Mouse (Mus musculus) macrophage (primary cell): ENCODE results near the gene Tbc1d16. TPM values are rescaled to one million over a fixed set of nuclear protein-coding genes. Genes with fewer than 3 reads are reported as not detected.

ENCODE experiments used
- H3K27ac ChIP-seq: fragments of 350-480 bp; formaldehyde crosslinking; 2 replicates; pipeline ENCODE4 v1.9.0; 2021
- H3K36me3 ChIP-seq: fragments of 350-480 bp; formaldehyde crosslinking; 2 replicates; pipeline ENCODE4 v1.9.0; 2021; ENCODE audit errors: inconsistent target
- H3K4me3 ChIP-seq: fragments of 350-480 bp; formaldehyde crosslinking; 2 replicates; pipeline ENCODE4 v1.9.0; 2021; ENCODE audit errors: inconsistent target
- H3K79me2 ChIP-seq: fragments of 350-480 bp; formaldehyde crosslinking; 2 replicates; pipeline ENCODE4 v1.9.0; 2021; ENCODE audit errors: inconsistent target
- WGBS: methylation state at CpG from one replicate; pipeline ENCODE4 v1.1.7; 2026; ENCODE audit warnings: inconsistent platforms; ENCODE audit not compliant: missing documents; 5-methylcytosine and 5-hydroxymethylcytosine counted together
- polyA plus RNA-seq: library from polyadenylated mRNA; stranded (reverse); fragments of 250-400 nt; gene quantifications from 3 replicates; pipeline ENCODE4 v1.2.4, GENCODE M21; 2018; ENCODE audit warnings: inconsistent platforms

Gene Tbc1d16
- polyA plus RNA-seq, 1 experiment from 2014 or later: 3.2 TPM

DNA sequence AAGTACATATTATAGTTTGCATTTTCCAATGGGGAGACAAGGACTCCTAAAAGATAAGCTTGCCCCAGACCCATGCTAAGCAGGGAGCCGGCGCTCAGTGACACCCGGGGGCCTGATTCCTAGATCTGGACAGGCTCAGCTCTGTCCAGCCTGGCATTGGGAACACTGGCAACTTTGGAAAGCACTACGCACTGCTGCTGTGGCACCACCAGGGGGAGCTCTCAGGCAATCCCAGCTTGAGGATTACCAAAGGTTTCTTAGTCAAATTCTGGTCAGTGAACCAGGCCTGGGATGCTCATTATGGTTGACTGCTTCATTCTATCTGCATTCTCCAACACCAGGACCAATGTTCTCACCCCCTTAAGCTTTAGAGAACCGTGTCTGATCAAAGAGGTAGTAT, 21.7 kb downstream of the Tbc1d16 start:
- Histone ChIP-seq H3K4me3 (no peak overlapping the region), H3K36me3 (no peaks in the 10 kb centered on the region; the same call in 1 of the 2 replicates), H3K79me2 (no peaks in the 10 kb centered on the region), H3K27ac (no peak overlapping the region)
- WGBS: 49% methylated on average over 5 of the region's 5 CpGs

DNA sequence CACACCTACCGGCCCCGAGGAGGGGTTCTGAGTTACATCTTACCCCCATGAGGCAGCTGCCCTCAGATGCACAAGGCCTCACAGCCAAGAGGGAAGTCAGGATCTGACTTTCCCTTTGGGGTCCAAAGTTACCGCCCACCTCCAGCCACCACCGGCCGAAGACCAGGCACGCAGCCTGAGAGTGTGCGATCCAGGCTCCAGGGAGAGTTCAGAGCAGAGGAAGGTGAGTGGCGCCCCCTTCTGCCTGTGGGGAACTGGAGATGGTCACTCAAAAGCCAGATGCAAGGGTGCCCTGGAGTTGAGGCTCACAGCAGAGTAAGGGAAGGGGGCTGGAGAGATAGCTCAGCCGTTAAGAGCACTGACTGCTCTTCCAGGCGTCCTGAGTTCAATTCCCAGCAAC, 22.6 kb downstream of the Tbc1d16 start:
- Histone ChIP-seq H3K36me3 (no peaks in the 10 kb centered on the region; the same call in 1 of the 2 replicates), H3K79me2 (no peaks in the 10 kb centered on the region)
- 88% methylated on average over 10 of the region's 10 CpGs for WGBS

DNA sequence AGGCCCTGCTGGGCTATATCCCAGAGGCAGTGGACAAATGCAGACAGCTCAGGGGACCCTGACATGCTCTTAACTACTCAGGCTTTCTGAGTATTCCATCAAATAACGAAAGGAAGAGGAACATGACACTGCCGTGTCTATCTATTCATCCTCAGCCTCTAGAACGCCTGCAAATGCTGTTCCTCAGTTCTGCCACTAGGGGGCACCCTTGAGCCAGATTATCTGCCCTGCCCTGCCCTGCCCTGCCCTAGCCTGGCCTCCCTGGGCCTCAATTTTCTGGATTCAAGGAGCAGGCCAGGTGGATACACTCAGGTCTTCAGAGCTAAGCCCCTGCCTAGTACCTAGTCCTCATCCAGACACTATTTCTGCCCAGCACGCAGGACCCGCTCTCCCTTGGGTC, 24.9 kb downstream of the Tbc1d16 start:
- no peaks in the 10 kb centered on the region; the same call in 1 of the 2 replicates for H3K36me3 ChIP-seq
- H3K27ac ChIP-seq: no peak overlapping the region
- no peak overlapping the region for H3K4me3 ChIP-seq
- 42% methylated on average over 5 of the region's 5 CpGs for WGBS
- no peaks in the 10 kb centered on the region for H3K79me2 ChIP-seq

More for the DNA sequence above, 22.6 kb downstream of the Tbc1d16 start:
- Histone ChIP-seq H3K4me3 (no peak overlapping the region), H3K27ac (no peak overlapping the region)

DNA sequence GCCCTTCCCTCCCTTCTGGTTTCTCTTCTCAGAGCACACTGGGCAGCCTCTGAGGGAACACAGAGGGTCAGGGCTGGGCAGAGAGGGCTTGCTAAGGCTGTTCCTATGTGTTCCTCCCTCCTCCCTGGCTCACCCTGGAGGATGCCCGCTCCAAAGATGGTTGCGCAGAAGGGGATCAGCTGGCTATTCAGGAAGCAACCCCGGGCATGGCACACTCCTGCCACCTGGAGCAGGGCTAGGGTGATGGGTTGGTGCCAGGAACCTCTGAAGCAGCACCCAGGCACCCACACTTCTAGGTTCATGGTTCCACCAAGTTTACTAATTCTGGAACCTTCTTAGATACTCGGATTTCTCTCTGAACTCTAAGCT, 29.1 kb downstream of the Tbc1d16 start:
- no peaks in the 10 kb centered on the region for H3K79me2 ChIP-seq
- H3K36me3 ChIP-seq: no peaks in the 10 kb centered on the region
- H3K4me3 ChIP-seq: no peak overlapping the region
- 85% methylated on average over 4 of the region's 4 CpGs for WGBS
- no peak overlapping the region for H3K27ac ChIP-seq

DNA sequence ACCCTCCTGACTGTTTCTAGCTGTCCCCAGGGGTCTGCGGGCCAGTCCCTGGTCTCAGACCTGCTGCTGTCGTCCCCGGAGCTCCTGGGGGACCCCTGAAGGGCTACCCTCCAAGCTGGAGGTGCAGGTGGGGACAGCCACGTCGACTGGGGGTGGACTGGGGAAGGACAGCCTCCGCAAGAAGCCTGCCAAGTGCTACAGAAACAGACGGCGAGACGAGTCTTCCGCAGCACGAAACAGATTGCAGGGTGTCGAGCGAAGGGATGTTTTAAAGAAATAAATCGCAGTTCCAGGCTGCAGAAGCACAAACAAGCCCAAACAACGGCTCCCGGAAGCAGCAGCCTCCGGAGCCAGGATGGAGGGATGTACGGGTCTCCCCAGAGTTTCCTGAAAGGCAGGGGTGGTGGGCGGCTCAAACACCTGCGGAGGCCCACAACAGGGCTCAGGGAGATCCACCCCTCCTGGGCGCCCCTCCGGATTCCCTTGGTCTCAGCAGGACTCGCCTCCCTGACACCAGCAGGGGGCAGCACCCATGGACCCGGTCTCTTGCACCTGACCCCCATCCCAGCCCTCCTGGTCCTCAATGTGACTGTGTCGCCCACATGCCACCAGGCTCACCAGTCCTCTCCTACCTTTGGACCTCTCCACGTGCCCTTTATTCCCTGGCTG, 29.6 kb downstream of the Tbc1d16 start:
- Histone ChIP-seq H3K27ac (no peak overlapping the region), H3K4me3 (no peak overlapping the region), H3K79me2 (no peaks in the 10 kb centered on the region), H3K36me3 (no peaks in the 10 kb centered on the region)
- WGBS: 57% methylated on average over 26 of the region's 26 CpGs

DNA sequence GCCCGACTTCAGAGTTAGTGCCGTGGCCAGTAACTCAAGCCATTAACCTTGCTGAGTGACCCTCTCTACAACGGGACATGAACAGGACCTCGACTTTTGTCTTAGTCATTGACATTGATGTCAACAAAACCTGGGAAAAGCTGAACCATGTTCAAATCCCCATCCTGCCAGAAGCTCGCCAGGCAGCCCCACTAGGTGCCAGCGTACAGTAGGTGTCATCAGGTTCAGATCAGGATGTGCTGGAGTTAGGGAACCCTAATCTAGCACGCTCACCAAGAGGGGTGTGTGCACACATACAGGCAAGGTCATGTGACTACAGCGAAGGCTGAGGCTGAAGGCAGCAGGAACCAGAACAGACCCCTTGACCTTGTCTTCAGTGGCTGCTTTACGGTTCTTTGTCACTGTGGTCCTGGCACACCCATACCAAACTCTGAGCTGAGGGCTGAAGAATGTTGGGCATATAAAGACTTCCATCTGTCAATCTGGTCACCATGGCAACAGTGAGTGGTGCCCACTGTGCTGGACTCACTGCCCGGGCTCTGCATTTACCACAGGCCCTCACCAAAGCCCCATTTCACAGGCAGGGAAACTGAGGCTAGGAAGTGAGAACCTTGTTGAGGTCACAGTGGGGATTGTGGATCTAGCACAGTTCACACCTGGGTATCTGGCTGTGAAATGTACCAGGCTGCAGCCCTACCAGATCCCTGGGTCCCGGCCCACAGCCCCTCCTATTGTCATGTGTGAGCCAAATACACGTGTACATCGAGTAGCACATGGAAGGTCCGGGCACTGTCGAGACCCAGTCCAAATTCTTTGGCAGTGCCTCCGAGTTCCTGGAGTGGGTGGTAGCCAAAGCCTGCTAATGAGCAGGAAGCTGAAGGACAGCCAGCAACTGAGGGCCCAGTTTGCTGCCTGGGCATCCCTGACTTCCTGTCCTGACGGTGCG, 30.4 kb downstream of the Tbc1d16 start:
- no peaks in the 10 kb centered on the region for H3K36me3 ChIP-seq
- H3K79me2 ChIP-seq: no peaks in the 10 kb centered on the region
- no peak overlapping the region for H3K27ac ChIP-seq
- 89% methylated on average over 18 of the region's 18 CpGs for WGBS
- H3K4me3 ChIP-seq: no peak overlapping the region

DNA sequence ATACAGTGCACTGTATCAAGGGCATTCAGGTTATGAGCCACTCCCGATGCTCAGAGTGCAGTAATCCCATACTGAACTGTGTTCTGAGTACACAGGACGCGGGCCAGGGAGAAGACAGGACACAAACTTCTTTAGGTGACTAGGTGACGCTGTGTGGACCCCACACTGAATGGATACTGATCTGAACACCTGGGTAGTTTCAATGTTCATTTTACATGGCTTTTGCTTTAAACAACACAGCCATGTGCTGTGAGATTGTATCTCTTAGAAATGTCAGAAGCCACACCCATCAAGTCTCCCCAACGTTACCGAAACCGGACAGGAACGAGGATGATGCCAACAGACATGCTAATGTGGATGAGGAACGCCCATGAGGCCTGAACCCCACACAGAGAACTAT, 35.7 kb downstream of the Tbc1d16 start:
- H3K27ac ChIP-seq: no peak overlapping the region
- no peaks in the 10 kb centered on the region for H3K36me3 ChIP-seq
- H3K79me2 ChIP-seq: no peaks in the 10 kb centered on the region
- 91% methylated on average over 9 of the region's 9 CpGs for WGBS
- H3K4me3 ChIP-seq: no peak overlapping the region

DNA sequence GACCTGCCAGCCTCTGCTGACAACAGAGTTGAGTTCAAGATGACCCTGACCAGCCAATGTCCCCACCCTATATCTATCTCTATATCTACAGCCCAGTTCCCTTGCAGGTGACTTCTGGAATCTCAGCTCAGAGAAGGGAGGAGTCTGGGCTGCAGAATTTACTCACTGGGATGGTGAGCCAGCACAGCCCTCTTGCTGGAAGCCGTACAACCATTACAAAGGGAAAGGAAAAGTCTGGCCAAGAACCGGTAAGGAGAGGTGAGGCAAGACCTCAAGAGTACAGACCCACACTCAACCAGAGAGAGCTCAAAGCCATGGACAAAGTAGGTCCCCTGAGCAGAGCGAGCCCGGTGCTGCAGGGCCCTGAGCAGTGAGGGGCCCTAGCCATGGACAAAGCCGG, 36.1 kb downstream of the Tbc1d16 start:
- Histone ChIP-seq H3K79me2 (no peaks in the 10 kb centered on the region), H3K4me3 (no peak overlapping the region), H3K36me3 (no peaks in the 10 kb centered on the region), H3K27ac (no peak overlapping the region)
- 93% methylated on average over 5 of the region's 5 CpGs for WGBS

DNA sequence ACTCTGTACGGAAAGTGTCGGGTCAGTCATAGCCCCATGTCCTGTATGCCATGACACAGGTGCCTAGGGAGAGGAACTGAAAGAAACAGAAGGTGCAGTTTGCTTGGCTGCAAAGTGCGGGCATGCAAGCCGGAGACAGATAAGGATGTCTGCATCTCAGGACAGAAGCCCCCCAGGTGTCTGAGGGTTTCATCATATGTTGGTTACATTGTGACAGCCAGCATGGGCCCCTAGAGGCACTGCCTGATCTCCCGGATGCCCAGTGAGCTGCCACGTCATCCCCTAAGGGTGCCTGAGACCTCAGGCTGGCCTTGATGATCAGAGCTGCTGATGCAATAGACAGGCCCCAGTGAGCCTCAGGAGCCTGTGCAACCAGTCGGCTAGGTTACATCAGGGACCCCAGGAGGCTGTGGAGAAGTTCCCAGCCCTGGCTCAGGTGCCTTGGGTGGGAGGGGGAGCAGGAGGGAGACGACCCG, 36.7 kb downstream of the Tbc1d16 start:
- H3K27ac ChIP-seq: no peak overlapping the region
- H3K79me2 ChIP-seq: no peaks in the 10 kb centered on the region
- H3K4me3 ChIP-seq: no peak overlapping the region
- WGBS: 52% methylated on average over 9 of the region's 9 CpGs
- no peaks in the 10 kb centered on the region for H3K36me3 ChIP-seq

DNA sequence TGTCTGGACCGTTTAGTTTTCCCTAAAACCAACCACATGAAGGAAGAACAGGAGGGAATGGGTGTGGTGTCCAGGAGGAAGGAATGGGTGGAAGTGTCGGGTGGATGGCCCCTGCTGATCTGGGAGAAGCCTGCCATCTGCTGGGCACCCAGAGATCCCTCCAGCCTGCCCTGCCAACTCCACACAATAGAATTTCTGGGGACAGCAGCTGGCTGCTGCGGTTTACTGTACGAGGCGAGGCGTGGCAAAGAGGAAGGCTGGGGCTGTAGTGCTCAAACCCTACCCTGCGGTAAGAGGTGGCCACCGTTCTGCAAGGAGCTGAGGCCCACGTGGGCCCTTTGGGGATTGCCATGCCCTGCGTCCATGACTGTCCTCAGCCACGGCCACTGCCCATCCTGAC, 37.8 kb downstream of the Tbc1d16 start:
- H3K36me3 ChIP-seq: no peaks in the 10 kb centered on the region
- 6% methylated on average over 10 of the region's 11 CpGs for WGBS
- no peaks in the 10 kb centered on the region for H3K79me2 ChIP-seq
- H3K27ac ChIP-seq: no peak overlapping the region
- no peak overlapping the region for H3K4me3 ChIP-seq

DNA sequence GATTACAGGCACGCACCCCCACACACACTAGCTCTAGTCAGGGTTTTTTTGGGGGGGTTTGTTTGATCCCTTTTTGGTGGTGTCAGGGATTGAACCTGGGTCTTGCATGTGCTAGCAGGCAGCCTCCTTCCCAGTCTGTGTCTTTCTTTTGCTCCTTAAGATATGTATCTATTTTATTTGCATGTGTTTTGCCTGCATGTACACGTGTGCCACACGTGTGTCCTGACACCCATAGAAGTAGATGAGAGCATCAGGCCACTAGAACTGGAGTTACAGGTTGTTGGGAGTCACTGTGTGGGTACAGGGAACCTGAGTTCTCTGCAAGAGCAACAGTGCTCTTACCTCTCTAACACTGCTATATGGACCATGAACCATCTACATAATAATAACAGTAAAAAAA, 39.0 kb downstream of the Tbc1d16 start:
- H3K4me3 ChIP-seq: no peak overlapping the region
- no peaks in the 10 kb centered on the region for H3K36me3 ChIP-seq
- WGBS: 98% methylated on average over 3 of the region's 3 CpGs
- no peak overlapping the region for H3K27ac ChIP-seq
- H3K79me2 ChIP-seq: no peaks in the 10 kb centered on the region

DNA sequence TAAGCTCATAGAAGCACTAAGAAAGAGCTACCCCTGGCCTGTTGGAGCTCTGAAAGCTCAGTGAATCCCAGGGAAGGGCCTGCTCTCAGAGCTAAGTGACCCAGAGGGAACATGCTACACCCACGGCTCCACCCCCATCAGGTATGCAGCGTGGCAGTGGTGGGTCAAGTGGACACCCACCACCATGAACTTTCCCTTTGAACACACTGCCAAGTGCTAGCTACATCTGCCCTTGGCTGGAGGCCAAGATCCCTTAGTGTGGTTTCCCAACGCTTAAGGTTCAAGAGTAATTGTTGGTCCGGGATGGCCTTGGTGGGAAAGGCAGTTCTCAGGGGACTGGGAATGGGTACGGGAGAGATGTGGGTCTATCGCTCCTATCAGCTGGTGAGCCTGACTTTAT, 39.9 kb downstream of the Tbc1d16 start:
- Histone ChIP-seq H3K36me3 (no peaks in the 10 kb centered on the region), H3K4me3 (no peak overlapping the region), H3K79me2 (no peaks in the 10 kb centered on the region), H3K27ac (no peak overlapping the region)
- 89% methylated on average over 6 of the region's 6 CpGs for WGBS

DNA sequence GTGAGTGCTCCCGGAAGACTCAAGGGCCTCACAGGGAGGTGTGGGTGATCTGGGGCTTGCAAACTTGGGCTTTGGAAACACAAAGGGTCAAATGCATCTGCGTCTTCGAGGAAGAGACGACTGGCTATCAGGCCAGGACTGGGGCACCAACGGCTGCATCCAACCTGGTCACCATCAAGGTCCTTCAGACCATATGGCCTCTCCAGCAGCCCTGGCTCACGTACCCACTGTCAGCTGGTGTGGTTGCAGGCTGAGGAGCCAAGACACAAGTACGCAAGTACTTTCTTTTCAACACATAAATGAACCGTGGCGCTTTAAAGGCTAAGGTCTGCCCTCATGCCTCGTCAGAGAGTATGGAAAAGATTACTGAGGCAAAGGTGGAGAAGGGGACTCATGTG, 40.5 kb downstream of the Tbc1d16 start:
- WGBS: 84% methylated on average over 10 of the region's 10 CpGs
- Histone ChIP-seq H3K79me2 (no peaks in the 10 kb centered on the region), H3K4me3 (no peak overlapping the region), H3K27ac (no peak overlapping the region), H3K36me3 (no peaks in the 10 kb centered on the region)

DNA sequence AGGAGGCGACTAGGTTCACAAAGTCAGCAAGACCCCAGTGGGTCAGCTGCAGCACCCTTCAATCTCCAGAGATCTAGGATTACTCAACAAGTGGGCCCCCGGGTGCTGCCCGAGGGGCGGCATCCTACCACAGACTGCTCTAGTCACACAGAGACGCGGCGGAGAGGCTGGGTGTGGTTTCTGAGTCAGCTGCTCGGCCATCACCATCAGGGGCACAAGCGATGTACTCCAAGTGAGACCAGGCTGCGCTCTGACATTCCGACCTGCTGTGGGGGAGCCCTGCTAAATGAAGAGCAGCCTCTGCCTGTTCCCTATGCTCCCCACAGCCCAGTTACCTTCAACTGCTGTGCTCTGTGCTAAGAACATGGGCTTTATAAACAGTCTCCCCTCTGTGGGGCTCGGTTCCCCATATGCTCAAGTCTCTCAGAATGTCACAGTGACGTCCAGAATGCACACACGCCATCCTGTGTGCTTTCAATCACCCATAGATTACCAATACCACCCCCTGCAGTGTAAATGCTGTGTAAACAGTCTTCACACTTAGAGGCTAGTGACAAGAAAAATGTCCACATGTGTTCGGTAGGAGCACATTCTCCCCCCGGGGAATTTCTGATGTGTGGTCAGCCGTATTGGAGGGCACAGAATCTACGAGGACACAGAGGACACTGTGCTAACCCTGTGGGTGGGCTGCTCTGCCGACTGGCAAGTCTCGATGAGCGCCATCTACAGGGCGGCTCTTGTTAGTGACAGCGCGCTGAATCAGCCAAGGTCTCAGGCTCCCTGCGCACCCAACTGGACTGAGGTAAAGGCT, 41.1 kb downstream of the Tbc1d16 start:
- 44% methylated on average over 23 of the region's 25 CpGs for WGBS
- H3K27ac ChIP-seq: no peak overlapping the region

More for the DNA sequence above, 41.1 kb downstream of the Tbc1d16 start:
- Histone ChIP-seq H3K79me2 (no peaks in the 10 kb centered on the region), H3K36me3 (no peaks in the 10 kb centered on the region), H3K4me3 (no peak overlapping the region)
